Mouse (Mus musculus): Measurements from ENCODE around the gene Cxcr5. TPM values are rescaled to one million over a fixed set of nuclear protein-coding genes. Genes with fewer than 3 reads are reported as not detected.
A peak's percentile ranks its signal among the peaks of the same experiment; 100 is the strongest.

The Cxcr5 gene
- total RNA-seq, 2 experiments from 2014 or later, result not detected

DNA sequence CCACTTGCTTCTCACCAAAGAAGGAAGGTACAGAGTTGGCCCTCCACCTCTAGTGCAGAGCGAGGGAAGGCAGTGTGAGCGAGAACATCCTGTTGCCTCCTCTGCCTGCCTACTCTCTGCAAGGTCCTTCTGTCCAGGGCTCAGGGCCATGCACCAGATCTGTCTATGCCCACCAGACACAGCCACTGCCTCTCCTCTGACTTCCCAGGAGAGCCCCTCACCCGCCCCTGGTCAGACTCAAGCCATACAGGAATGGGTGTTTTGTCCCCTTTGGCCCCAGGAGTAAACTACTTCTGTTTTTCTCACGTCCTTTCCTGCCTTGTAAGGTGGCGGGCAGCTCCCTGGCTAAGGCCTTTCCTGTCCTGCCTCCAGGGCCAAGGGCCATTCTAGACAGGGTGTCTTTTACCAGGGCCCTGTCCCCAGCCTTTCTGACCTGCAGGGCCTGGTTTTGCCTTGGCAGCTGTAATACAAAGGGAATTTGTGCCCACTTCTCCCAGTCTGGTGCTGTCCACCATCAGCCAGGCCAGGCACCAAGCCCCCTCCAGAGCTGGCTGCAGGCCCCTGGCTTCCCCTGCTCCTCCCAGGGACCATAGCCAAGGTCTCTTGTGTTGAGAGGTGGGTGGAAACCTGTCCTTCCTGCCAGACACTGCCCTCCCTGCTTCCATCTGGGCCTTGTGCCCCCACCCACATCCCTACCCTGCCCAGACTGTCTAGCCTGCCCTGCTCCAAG, 50.6 kb downstream of the Cxcr5 start:
- no peak for ATAC-seq (replicated peaks; ENCODE audit: poor library complexity, severe bottlenecking)

DNA sequence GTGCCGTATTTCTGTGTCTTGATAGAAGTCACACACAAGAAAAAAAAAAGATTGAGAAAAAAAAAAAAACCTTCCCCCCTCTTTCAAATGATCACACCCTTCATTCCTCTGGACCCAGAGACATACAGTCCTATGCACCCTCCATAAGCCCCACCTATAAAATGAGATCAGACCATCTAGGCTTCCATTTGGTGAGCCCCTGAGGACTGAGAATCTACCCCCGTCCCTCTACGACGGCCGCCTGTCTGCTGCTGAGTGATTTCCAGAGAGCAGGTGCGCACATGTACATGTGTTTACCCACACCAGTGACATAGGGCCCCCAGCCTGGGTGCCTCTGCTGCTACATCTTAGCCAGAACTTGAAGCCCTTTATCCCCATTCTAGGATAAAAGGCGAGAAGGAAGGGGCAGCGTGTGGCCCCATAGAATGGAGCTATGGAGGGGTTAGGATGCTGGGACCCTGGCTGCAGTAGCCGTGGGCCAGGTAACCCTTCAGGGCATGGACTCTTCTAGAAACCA, 51.3 kb downstream of the Cxcr5 start:
- ATAC-seq (replicated peaks; ENCODE audit: poor library complexity, severe bottlenecking), result no peak

DNA sequence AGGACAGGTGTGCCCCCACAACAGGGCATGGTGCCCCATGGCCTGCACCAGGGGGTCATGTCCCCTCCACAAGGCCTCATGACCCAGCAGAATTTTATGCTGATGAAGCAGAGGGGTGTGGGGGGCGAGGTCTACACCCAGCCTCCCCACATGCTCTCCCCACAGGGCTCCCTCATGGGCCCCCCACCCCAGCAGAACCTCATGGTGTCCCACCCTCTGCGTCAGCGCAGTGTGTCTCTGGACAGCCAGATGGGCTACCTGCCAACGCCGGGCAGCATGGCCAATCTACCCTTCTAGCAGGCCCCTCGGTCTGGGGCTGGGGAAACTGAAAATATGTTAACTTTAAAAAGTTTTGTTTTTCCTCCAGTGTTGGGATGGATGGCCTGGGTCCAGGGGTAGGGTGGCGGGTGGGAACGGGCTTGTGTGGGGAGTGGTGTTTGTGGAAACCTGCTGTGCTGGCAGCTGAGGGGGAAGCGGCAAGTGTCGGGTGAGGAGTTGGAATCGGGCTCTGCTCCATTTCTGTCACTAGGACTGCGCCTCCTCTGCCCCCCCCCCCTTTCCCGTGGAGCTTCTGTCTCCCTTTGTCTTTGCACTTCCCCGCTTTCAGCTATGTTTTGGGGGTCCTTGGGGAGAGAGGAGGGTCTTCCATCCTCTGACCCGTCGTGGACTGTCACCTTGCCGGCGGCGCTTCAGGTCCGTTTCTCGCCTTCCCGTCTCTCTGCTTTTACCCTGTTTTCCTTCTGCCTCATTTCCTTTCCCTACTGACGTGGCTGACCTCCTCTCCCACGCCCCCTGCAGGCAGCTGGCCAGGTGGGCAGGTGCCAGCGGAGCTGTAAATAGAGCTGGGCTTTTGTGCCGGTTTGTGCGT, 52.0 kb downstream of the Cxcr5 start:
- ATAC-seq (replicated peaks; ENCODE audit: poor library complexity, severe bottlenecking), result peak; percentile 57; the same call in 1 of the 2 replicates

DNA sequence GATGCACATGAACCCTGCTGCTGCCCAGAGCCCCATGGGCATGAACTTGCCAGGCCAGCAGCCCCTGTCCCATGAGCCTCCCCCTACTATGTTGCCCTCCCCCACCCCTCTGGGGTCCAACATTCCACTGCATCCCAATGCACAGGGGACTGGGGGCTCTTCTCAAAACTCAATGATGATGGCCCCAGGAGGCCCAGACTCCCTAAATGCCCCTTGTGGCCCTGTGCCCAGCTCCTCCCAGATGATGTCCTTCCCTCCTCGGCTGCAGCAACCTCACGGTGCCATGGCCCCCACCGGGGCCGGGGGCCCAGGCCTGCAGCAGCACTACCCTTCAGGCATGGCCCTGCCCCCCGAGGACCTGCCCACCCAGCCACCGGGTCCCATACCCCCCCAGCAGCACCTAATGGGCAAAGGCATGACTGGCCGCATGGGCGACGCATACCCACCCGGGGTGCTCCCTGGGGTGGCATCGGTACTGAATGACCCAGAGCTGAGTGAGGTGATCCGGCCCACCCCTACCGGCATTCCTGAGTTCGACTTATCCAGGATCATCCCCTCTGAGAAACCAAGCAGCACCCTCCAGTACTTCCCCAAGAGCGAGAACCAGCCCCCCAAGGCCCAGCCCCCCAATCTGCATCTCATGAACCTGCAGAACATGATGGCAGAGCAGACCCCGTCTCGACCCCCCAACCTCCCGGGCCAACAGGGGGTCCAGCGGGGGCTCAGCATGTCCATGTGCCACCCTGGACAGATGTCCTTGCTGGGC, 52.8 kb downstream of the Cxcr5 start:
- ATAC-seq (replicated peaks; ENCODE audit: poor library complexity, severe bottlenecking), result no peak

DNA sequence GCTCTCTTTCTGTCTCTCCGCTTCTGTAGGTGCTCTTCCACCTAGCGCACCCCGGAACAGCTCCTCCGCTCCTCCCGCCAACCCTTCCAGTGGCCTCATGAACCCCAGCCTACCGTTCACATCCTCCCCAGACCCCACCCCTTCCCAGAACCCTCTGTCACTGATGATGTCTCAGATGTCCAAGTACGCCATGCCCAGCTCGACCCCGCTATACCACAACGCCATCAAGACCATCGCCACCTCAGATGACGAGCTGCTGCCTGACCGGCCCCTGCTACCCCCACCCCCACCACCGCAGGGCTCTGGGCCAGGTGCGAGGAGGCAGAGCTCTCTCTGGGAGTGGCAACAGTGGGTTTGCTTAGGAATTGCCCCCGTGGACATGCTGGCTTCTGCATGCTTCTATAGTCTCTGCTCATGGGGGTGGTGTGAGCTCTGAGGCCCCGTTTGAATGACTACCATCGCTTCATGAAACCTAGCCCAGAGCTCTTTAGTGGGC, 53.5 kb downstream of the Cxcr5 start:
- no peak for ATAC-seq (replicated peaks; ENCODE audit: poor library complexity, severe bottlenecking)

DNA sequence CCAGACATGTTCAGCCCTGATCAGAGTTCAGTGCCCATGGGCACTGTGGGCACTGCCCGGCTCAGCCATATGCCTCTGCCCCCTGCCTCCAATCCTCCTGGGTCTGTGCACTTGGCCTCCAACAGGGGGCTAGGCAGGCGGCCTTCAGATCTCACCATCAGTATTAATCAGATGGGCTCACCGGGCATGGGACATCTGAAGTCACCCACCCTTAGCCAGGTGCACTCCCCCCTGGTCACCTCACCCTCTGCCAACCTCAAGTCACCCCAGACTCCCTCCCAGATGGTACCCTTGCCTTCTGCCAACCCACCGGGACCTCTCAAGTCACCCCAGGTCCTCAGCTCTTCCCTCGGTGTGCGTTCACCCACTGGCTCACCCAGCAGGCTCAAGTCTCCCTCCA, 54.3 kb downstream of the Cxcr5 start:
- ATAC-seq (replicated peaks; ENCODE audit: poor library complexity, severe bottlenecking), result no peak

DNA sequence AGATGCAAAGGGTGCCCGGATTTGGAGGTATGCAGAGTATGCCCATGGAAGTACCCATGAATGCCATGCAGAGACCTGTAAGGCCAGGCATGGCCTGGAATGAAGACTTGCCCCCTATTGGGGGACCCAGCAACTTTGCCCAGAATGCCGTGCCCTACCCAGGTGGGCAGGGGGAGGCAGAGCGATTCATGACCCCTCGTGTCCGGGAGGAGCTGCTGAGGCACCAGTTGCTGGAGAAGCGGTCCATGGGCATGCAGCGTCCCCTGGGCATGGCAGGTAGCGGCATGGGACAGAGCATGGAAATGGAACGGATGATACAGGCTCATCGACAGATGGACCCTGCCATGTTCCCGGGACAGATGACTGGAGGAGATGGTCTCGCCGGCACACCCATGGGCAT, 55.1 kb downstream of the Cxcr5 start:
- ATAC-seq (replicated peaks; ENCODE audit: poor library complexity, severe bottlenecking), result no peak

DNA sequence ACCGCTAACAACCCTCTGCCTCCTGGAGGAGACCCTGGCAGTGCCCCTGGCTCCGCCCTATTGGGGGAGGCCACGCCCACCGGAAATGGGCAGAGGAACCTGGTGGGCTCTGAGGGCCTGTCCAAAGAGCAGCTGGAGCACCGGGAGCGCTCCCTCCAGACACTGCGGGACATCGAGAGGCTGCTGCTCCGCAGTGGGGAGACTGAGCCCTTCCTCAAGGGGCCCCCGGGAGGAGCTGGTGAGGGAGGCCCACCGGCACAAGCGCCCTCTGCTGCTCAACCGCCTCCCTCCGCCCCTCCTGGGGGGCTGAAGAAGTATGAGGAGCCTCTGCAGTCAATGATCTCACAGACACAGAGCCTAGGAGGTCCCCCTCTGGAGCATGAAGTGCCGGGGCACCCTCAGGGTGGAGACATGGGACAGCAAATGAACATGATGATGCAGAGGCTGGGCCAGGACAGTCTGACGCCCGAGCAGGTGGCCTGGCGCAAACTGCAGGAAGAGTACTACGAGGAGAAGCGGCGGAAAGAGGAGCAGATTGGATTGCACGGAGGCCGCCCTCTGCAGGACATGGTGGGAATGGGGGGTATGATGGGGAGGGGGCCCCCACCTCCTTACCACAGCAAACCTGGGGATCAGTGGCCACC, 55.7 kb downstream of the Cxcr5 start:
- ATAC-seq (replicated peaks; ENCODE audit: poor library complexity, severe bottlenecking), result no peak

DNA sequence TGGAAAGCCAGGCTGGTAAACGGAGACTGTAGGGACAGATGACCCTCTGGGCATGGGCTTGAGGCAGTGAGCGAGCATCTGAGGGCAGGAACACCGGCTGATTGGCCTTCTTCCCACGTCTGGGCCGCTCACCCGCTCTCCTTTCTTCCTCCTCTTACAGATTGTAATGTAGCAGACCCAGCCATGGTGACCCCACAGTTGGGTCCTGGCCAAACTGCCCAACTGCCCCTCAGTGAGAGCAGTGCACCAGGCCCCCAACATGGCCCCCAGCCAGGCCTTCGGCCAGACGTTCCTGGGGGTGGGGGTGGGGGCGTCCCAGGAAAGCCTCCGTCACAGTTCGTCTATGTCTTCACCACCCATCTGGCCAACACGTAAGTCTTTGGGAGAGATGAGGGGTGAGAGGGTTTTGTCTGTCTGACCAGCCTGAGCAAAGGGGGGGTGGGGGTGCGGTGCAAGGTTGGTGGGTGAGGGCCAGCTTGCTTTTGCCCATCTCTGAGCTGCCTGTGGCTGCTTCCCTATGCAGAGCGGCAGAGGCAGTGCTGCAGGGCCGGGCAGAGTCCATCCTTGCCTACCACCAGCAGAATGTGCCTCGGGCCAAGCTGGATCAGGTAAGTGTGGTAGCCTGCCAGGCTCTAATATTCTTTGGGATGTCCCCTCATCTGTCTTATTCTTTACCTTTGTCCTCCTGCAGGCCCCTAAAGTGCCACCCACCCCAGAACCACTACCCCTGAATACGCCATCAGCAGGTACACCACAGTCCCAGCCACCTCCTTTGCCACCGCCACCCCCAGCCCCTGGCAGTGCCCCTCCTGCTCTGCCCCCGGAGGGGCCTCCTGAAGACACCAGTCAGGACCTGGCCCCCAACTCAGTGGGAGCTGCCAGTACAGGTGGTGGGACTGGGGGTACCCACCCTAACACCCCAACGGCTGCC, 56.5 kb downstream of the Cxcr5 start:
- no peak for ATAC-seq (replicated peaks; ENCODE audit: poor library complexity, severe bottlenecking)

DNA sequence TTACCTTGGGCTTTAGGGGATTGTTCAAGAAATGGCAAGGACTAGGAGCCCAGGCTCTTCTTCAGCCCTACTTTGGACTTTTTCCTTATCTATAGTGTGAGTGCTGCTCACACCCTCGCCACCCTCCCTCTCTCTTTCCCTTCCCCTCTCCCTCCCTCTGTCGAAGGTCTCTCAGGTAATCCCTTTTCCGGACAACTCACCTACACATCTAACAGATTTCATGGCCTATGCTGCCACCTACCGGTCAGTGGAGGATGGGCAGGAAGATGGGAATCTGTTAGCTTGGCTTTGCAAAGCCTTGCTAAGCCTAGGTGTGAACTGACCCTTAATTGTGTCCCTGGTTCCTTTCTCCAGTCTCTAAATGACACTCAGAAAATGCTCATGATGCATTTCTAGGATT, 59.7 kb downstream of the Cxcr5 start:
- no peak for ATAC-seq (replicated peaks; ENCODE audit: poor library complexity, severe bottlenecking)

DNA sequence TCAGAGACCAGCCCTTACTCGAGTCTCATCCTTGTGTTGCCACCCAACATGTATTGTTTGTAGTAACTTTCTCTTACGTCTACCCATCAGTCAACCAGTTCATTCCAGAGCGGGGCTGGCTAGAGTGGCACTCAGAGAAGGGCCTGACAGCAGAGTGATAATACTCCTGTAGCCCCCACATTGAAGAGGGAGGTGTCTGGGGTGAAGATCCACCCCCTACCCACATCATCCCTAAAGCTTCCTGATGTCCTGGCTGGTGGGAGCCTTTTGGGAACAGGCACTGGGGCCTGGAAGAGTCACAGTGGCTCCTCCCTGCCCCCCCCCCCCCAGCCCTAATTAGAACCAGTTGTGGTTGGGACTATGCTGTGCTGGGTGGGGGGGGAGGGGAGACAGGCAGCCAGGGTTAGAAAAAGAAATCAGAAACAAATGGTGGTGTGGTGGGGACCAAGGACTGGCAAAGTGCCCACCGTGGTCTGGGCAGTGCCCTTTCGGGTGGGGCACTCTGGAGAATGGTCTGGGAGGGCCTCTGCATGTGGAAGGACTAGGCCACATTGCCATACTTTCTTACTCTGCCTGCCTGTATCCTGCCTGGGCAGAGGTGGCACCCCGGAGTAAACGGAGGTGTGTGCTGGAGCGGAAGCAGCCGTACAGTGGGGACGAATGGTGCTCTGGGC, 60.3 kb downstream of the Cxcr5 start:
- ATAC-seq (replicated peaks; ENCODE audit: poor library complexity, severe bottlenecking), result no peak

DNA sequence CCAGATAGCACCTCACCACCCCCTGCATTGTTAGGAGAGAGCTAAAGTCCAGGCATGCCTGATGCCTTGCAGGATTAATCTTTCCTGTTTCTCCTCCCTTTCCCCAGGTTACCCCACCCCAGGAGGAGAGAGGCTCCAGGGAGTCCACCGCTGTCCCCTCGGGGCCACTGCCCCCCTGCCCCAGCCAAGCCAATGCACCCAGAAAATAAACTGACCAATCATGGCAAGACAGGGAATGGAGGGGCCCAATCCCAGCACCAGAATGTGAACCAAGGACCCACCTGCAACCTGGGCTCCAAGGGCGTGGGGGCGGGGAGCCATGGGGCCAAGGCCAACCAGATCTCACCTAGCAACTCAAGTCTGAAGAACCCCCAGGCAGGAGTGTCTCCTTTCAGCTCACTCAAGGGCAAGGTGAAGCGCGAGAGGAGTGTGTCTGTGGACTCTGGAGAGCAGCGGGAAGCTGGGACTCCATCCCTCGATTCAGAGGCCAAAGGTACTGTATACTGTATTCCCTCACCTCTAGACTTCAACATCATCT, 61.0 kb downstream of the Cxcr5 start:
- no peak for ATAC-seq (replicated peaks; ENCODE audit: poor library complexity, severe bottlenecking)

DNA sequence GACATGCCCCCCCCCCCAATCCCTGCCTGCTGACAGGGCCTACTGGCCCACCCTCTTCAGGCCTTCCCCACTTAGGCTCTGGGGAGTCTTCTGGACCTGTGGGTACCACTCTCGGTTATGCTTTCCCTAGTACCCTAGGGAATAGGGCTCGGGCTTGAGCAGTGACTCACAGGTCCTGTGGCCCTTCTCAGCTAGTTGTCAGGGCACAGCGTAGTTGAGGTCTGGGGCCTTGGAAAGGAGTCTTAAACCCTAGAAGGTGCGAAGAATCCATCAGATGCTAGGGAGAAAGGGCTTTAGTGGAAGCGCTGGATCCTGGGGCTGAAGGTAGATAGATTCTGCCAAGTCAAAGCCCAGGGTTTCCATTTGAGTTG, 61.5 kb downstream of the Cxcr5 start:
- no peak for ATAC-seq (replicated peaks; ENCODE audit: poor library complexity, severe bottlenecking)

DNA sequence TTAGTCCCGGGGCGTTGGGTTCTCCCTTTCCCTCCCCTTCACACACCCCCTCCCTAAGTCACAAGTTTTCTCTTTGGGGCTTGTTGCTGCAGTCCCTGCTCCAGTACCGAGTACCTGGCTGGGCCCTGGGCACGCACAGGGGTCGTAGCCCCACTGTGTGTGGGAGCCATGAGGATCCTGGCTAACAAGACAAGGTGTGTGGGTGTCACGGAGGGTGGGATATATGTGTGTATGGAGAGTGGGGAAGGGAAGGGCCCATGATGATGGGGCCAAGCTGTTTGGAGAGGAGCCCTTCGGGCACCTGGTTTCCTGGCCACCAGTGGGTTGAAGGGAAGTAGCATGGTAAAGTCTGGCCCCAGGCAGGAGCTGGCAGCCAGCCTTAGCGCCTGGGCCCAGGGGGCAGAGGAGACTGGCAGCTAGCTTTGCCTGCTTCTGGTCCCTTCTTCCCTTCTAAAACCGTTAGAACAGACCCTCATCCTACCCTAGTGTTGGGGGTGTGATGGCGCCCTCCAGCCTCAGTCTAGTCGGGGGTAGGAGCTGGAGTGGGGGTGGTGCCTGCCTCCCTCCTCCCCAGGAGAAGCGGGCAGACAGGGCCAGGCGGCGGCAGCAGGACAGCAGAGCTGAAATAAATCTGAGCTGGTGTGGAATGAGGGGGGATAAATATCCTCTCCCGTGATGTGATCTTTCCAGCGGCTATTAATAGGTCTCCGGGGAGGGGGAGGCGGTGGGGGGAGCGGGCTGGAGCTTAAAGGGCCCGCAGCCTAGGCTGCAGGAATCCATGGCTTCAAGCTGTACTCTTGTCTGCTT, 62.1 kb downstream of the Cxcr5 start:
- no peak for ATAC-seq (replicated peaks; ENCODE audit: poor library complexity, severe bottlenecking)

DNA sequence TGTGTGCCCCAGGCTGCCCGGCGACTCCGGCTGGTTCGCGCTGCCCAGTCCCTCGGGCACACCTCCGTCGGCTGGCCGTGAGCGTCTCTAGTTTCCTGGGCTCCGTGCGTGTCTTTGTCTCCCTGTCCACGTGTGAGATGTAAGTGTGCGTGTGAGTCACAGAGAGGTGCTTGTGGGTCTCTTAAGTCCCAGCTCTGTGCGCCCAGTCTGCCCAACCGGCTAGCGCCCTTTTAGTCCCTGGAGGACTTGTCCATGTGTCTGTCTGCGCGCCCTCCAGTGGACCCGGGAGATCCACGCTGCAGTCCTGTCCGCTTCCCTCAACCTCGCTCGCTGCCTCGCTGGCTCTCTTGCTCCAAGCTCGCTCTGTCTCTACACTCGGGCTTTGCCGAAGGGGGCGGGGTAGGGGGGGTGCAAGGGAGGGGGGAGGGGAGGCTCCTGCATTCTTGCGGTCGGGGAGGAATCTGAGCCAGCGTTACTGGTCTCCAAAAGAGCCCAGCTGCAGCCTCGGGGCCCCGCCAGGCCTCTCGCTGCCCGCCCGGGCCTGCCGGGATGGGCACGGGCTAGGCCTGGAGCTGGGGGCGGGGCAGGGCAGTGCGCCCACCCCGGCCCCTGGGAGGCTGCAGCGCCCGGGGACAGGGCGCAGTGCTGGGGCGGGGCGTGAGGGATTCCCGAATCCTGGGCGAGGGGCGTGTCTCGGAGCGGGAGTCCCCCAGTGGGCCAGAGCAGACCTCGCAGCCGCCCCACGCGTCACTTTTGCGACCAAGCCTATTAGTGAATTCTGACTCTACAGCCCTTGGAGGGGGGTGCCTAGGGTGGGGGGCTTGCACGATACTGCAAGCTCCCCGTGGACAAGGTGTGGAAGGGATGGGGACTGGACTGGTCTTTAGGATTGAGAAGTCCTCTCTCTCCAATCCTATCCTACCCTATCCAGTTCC, 63.0 kb downstream of the Cxcr5 start:
- peak; percentile 41 for ATAC-seq (replicated peaks; ENCODE audit: poor library complexity, severe bottlenecking)

DNA sequence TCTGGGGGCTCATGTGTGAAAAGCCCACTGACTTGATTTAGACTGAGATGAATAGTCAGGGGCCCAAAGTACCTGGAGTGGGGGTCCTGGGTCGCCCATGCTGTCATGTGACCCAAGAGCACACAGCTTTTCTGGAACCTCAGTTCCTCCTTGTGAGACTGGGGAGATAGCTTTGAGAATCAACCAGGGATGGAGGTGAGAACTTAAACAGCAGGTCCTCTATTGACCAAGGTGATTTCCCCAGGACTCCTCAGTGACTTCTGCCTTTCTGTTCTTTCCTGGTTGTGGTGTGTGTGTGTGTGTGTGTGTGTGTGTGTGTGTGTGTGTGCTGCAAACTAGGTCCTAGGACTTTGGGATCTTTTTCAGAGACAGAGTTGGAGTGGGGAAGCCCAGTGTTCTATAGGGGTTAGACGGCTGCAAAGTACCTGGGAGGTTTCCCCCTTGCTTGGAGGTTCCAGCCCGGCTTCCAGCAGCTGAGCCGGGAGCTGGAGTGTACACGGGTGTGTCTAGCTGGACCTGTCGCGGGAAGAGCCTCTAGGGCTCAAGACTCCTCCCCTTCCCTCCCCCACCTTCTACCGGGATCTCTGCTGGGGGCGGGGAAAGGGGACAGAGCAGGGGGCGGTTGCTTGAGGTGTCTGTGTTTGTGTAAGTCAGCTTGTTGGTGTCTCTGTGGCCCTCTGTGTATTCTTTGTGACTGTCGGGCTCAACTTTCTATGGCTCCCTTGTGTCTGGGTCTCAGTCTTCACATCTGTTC, 63.9 kb downstream of the Cxcr5 start:
- peak; percentile 26 for ATAC-seq (replicated peaks; ENCODE audit: poor library complexity, severe bottlenecking)

Measured in granulocyte monocyte progenitor cell, adult 5-6 weeks (primary cell).